Mouse (Mus musculus): ENCODE measurements at regions not wholly inside any gene's neighbourhood (a gene's known extent, or its start where the extent isn't known, plus 50 kb on each side); places are given as distances from the start of the nearest gene placed in this dataset.

- 95% methylated on average over 2 of the region's 2 CpGs for WGBS
- no peaks in the 10 kb centered on the region for H3K4me1 ChIP-seq (ENCODE audit: control insufficient read depth, insufficient read depth, low read length)
- TF ChIP-seq POLR2A (IDR thresholded peaks at IDR 0.05; ENCODE audit: insufficient read depth, low read depth, low read length) (no peak), CTCF (IDR thresholded peaks at IDR 0.05; ENCODE audit: insufficient read depth, low read depth, low read length) (no peak)
Measured at GRCm38 (mm10) chr4:81914971-81915370, 472.4 kb upstream of the Mpdz start.

GRCm38 (mm10) chr4:81913296-81913695 lies 470.7 kb upstream of the Mpdz start:
- TF ChIP-seq POLR2A (IDR thresholded peaks at IDR 0.05; ENCODE audit: insufficient read depth, low read depth, low read length) (no peak), CTCF (IDR thresholded peaks at IDR 0.05; ENCODE audit: insufficient read depth, low read depth, low read length) (no peak)
- H3K4me3 ChIP-seq (ENCODE audit: insufficient read depth, low read depth, low read length), result no peak overlapping the region
- 39% methylated on average over 10 of the region's 10 CpGs for WGBS
- H3K27ac ChIP-seq (ENCODE audit: insufficient read depth, low read depth, low read length), result no peak overlapping the region
- no peaks in the 10 kb centered on the region for H3K4me1 ChIP-seq (ENCODE audit: control insufficient read depth, insufficient read depth, low read length)

More at GRCm38 (mm10) chr4:81914971-81915370, 472.4 kb upstream of the Mpdz start:
- H3K27ac ChIP-seq (ENCODE audit: insufficient read depth, low read depth, low read length), result no peak overlapping the region
- no peak overlapping the region for H3K4me3 ChIP-seq (ENCODE audit: insufficient read depth, low read depth, low read length)

- 59% methylated on average over 1 of the region's 1 CpGs for WGBS
- Histone ChIP-seq H3K27ac (ENCODE audit: insufficient read depth, low read depth, low read length) (no peak overlapping the region), H3K4me1 (ENCODE audit: control insufficient read depth, insufficient read depth, low read length) (no peaks in the 10 kb centered on the region), H3K4me3 (ENCODE audit: insufficient read depth, low read depth, low read length) (no peak overlapping the region)
- TF ChIP-seq POLR2A (IDR thresholded peaks at IDR 0.05; ENCODE audit: insufficient read depth, low read depth, low read length) (no peak), CTCF (IDR thresholded peaks at IDR 0.05; ENCODE audit: insufficient read depth, low read depth, low read length) (no peak)
Measured at GRCm38 (mm10) chr4:81912653-81913052, 470.0 kb upstream of the Mpdz start.

GRCm38 (mm10) chr4:81899961-81900540 lies 457.4 kb upstream of the Mpdz start:
- H3K4me3 ChIP-seq (ENCODE audit: insufficient read depth, low read depth, low read length), result no peak overlapping the region
- no peak overlapping the region for H3K27ac ChIP-seq (ENCODE audit: insufficient read depth, low read depth, low read length)
- TF ChIP-seq POLR2A (IDR thresholded peaks at IDR 0.05; ENCODE audit: insufficient read depth, low read depth, low read length) (no peak), CTCF (IDR thresholded peaks at IDR 0.05; ENCODE audit: insufficient read depth, low read depth, low read length) (no peak)
- 49% methylated on average over 5 of the region's 5 CpGs for WGBS
- no peaks in the 10 kb centered on the region for H3K4me1 ChIP-seq (ENCODE audit: control insufficient read depth, insufficient read depth, low read length)

GRCm38 (mm10) chr4:81898661-81899060 lies 456.0 kb upstream of the Mpdz start:
- Histone ChIP-seq H3K4me1 (ENCODE audit: control insufficient read depth, insufficient read depth, low read length) (no peaks in the 10 kb centered on the region), H3K4me3 (ENCODE audit: insufficient read depth, low read depth, low read length) (no peak overlapping the region), H3K27ac (ENCODE audit: insufficient read depth, low read depth, low read length) (no peak overlapping the region)
- TF ChIP-seq CTCF (IDR thresholded peaks at IDR 0.05; ENCODE audit: insufficient read depth, low read depth, low read length), result no peak
- TF ChIP-seq POLR2A (IDR thresholded peaks at IDR 0.05; ENCODE audit: insufficient read depth, low read depth, low read length), result no peak
- 47% methylated on average over 2 of the region's 2 CpGs for WGBS

- Histone ChIP-seq H3K4me3 (ENCODE audit: insufficient read depth, low read depth, low read length) (no peak overlapping the region), H3K4me1 (ENCODE audit: control insufficient read depth, insufficient read depth, low read length) (no peaks in the 10 kb centered on the region), H3K27ac (ENCODE audit: insufficient read depth, low read depth, low read length) (no peak overlapping the region)
- TF ChIP-seq POLR2A (IDR thresholded peaks at IDR 0.05; ENCODE audit: insufficient read depth, low read depth, low read length), result no peak
- TF ChIP-seq CTCF (IDR thresholded peaks at IDR 0.05; ENCODE audit: insufficient read depth, low read depth, low read length), result no peak
- 87% methylated on average over 5 of the region's 5 CpGs for WGBS
Measured at GRCm38 (mm10) chr4:81897451-81897850, 454.8 kb upstream of the Mpdz start.

- no peaks in the 10 kb centered on the region for H3K4me1 ChIP-seq (ENCODE audit: control insufficient read depth, insufficient read depth, low read length)
- no peak overlapping the region for H3K27ac ChIP-seq (ENCODE audit: insufficient read depth, low read depth, low read length)
- TF ChIP-seq POLR2A (IDR thresholded peaks at IDR 0.05; ENCODE audit: insufficient read depth, low read depth, low read length) (no peak), CTCF (IDR thresholded peaks at IDR 0.05; ENCODE audit: insufficient read depth, low read depth, low read length) (no peak)
- 95% methylated on average over 2 of the region's 2 CpGs for WGBS
- no peak overlapping the region for H3K4me3 ChIP-seq (ENCODE audit: insufficient read depth, low read depth, low read length)
Measured at GRCm38 (mm10) chr4:81868941-81869340, 426.3 kb upstream of the Mpdz start.

- Histone ChIP-seq H3K27ac (ENCODE audit: insufficient read depth, low read depth, low read length) (no peak overlapping the region), H3K4me3 (ENCODE audit: insufficient read depth, low read depth, low read length) (no peak overlapping the region), H3K4me1 (ENCODE audit: control insufficient read depth, insufficient read depth, low read length) (no peaks in the 10 kb centered on the region)
- 67% methylated on average over 4 of the region's 4 CpGs for WGBS
- TF ChIP-seq POLR2A (IDR thresholded peaks at IDR 0.05; ENCODE audit: insufficient read depth, low read depth, low read length) (no peak), CTCF (IDR thresholded peaks at IDR 0.05; ENCODE audit: insufficient read depth, low read depth, low read length) (no peak)
Measured at GRCm38 (mm10) chr4:81841642-81842494, 399.3 kb upstream of the Mpdz start.

GRCm38 (mm10) chr4:81829972-81830371 lies 387.4 kb upstream of the Mpdz start:
- H3K4me3 ChIP-seq (ENCODE audit: insufficient read depth, low read depth, low read length), result no peak overlapping the region
- TF ChIP-seq CTCF (IDR thresholded peaks at IDR 0.05; ENCODE audit: insufficient read depth, low read depth, low read length), result no peak
- no peak for TF ChIP-seq POLR2A (IDR thresholded peaks at IDR 0.05; ENCODE audit: insufficient read depth, low read depth, low read length)
- WGBS, result 81% methylated on average over 3 of the region's 3 CpGs
- H3K27ac ChIP-seq (ENCODE audit: insufficient read depth, low read depth, low read length), result no peak overlapping the region
- H3K4me1 ChIP-seq (ENCODE audit: control insufficient read depth, insufficient read depth, low read length), result no peaks in the 10 kb centered on the region

Data from olfactory bulb, adult 2 months (tissue).